In genomic region chr7:132830955-132831354, GRCm38 (mm10) we compare ENCODE assay signal across 30 mouse cellular contexts.
"Had no signal": no experiment of that assay in that cellular context is flagged by ENCODE, and none has a peak within 500 bp of the region (broad histone marks: within the 10 kb centered on the region; RNA-seq: fewer than 3 reads in every experiment).

No protein-coding gene starts in this region.

- H3K9ac ChIP-seq: limb, embryonic 13.5 days; limb, embryonic 15.5 days; liver, embryonic 12.5 days; liver, embryonic 13.5 days; liver, embryonic 14.5 days; liver, embryonic 15.5 days; liver, postnatal 0 days; lung, embryonic 14.5 days; lung, embryonic 15.5 days; midbrain, embryonic 12.5 days; midbrain, embryonic 13.5 days; midbrain, embryonic 15.5 days; neural tube, embryonic 12.5 days; neural tube, embryonic 13.5 days had no signal

- H3K27me3 ChIP-seq: limb, embryonic 13.5 days; limb, embryonic 15.5 days; liver, embryonic 12.5 days; liver, embryonic 13.5 days; liver, embryonic 15.5 days; lung, embryonic 15.5 days; megakaryocyte, embryonic 14.5 days; midbrain, embryonic 12.5 days; midbrain, embryonic 13.5 days; midbrain, embryonic 15.5 days; neural tube, embryonic 12.5 days; neural tube, embryonic 13.5 days had no signal

- H3K4me1 ChIP-seq: limb, embryonic 15.5 days; liver, embryonic 12.5 days; liver, embryonic 15.5 days; lung, embryonic 15.5 days; midbrain, embryonic 10.5 days; midbrain, embryonic 12.5 days; midbrain, embryonic 13.5 days; midbrain, embryonic 15.5 days; neural tube, embryonic 12.5 days; neural tube, embryonic 13.5 days had no signal

- H3K4me2 ChIP-seq: limb, embryonic 13.5 days; limb, embryonic 15.5 days; liver, embryonic 11.5 days; liver, embryonic 12.5 days; liver, embryonic 13.5 days; liver, embryonic 15.5 days; lung, embryonic 14.5 days; lung, embryonic 15.5 days; midbrain, embryonic 12.5 days; midbrain, embryonic 13.5 days; midbrain, embryonic 15.5 days; neural tube, embryonic 12.5 days; neural tube, embryonic 13.5 days had no signal

- DNase-seq: left cerebral cortex, postnatal 4 days; liver; liver, embryonic 13.5 days; liver, postnatal 0 days; lung, adult 18-20 months; lung, adult 2 months; lung, embryonic 14.5 days; lung, postnatal 10 days; lung, postnatal 14 days; lung, postnatal 36 days; lung, postnatal 4 days had no signal

- H3K27ac ChIP-seq: left cerebral cortex, adult 2 months; limb, embryonic 13.5 days; limb, embryonic 15.5 days; liver, embryonic 12.5 days; liver, embryonic 13.5 days; liver, embryonic 14.5 days; liver, embryonic 15.5 days; lung, embryonic 15.5 days; macrophage; midbrain, embryonic 10.5 days; midbrain, embryonic 12.5 days; midbrain, embryonic 13.5 days; midbrain, embryonic 15.5 days; neural tube, embryonic 12.5 days; neural tube, embryonic 13.5 days had no signal

- H3K4me3 ChIP-seq: left cerebral cortex, adult 2 months; limb, embryonic 13.5 days; limb, embryonic 15.5 days; liver, embryonic 12.5 days; liver, embryonic 13.5 days; liver, embryonic 15.5 days; lung, embryonic 15.5 days; megakaryocyte, embryonic 14.5 days; midbrain, embryonic 10.5 days; midbrain, embryonic 12.5 days; midbrain, embryonic 13.5 days; midbrain, embryonic 15.5 days; myocyte; neural tube, embryonic 12.5 days; neural tube, embryonic 13.5 days had no signal

- ATAC-seq: liver, embryonic 12.5 days; liver, postnatal 0 days; lung, postnatal 0 days; midbrain, embryonic 13.5 days; midbrain, embryonic 15.5 days; midbrain, embryonic 16.5 days had no signal

- H3K9me3 ChIP-seq: limb, embryonic 13.5 days; limb, embryonic 15.5 days; liver, embryonic 12.5 days; liver, embryonic 13.5 days; liver, embryonic 15.5 days; lung, embryonic 15.5 days; megakaryocyte, embryonic 14.5 days; midbrain, embryonic 10.5 days; midbrain, embryonic 12.5 days; midbrain, embryonic 13.5 days; midbrain, embryonic 15.5 days; neural tube, embryonic 12.5 days; neural tube, embryonic 13.5 days had no signal
